Mouse (Mus musculus) neural tube, embryonic 12.5 days (tissue): Measurements from ENCODE around the gene Zfp11. TPM values are rescaled to one million over a fixed set of nuclear protein-coding genes. Genes with fewer than 3 reads are reported as not detected.
"Not testable (repeated sequence)": the region's sequence is repeated elsewhere in the genome, so short reads cannot be mapped to it uniquely, and the experiment has no call there.

ENCODE experiments used
- ATAC-seq: fragments of 200-750 bp; cut with Nextera tagmentation; 2 replicates; pipeline ENCODE4 v1.8.0; 2017; ENCODE audit warnings: low read depth, mild to moderate bottlenecking, moderate TSS enrichment, moderate library complexity; ENCODE audit not compliant: low FRiP score
- H3K27ac ChIP-seq: fragments of 300-500 bp; sonication (generic); 2 replicates; pipeline ENCODE4 v1.5.1; 2016
- H3K27me3 ChIP-seq: fragments of 300-500 bp; sonication (generic); replicated peaks from 2 replicates; pipeline ENCODE4 v1.6.1; 2016; ENCODE audit warnings: mild to moderate bottlenecking
- H3K36me3 ChIP-seq: fragments of 300-500 bp; sonication (generic); 2 replicates; pipeline ENCODE4 v1.6.1; 2016; ENCODE audit warnings: mild to moderate bottlenecking
- H3K4me1 ChIP-seq: fragments of 300-500 bp; sonication (generic); 2 replicates; pipeline ENCODE4 v1.6.1; 2016
- H3K4me2 ChIP-seq: fragments of 300-500 bp; sonication (generic); replicated peaks from 2 replicates; pipeline ENCODE4 v1.6.1; 2016; ENCODE audit warnings: mild to moderate bottlenecking
- H3K4me3 ChIP-seq: fragments of 300-500 bp; sonication (generic); 2 replicates; pipeline ENCODE4 v1.5.1; 2016
- H3K9ac ChIP-seq: fragments of 300-500 bp; sonication (generic); 2 replicates; pipeline ENCODE4 v1.6.1; 2016; ENCODE audit warnings: mild to moderate bottlenecking
- H3K9me3 ChIP-seq: fragments of 300-500 bp; sonication (generic); 2 replicates; pipeline ENCODE4 v1.6.1; 2016; ENCODE audit warnings: mild to moderate bottlenecking
- WGBS: fragments of 180-500 bp; shearing (Covaris S2); methylation state at CpG from one replicate; pipeline ENCODE4 v1.1.7; 2016; 5-methylcytosine and 5-hydroxymethylcytosine counted together
- polyA plus RNA-seq: library from polyadenylated mRNA; unstranded; fragments of >200 nt; fragmentation: Nextera tagmentation; extraction: Ambion mirVana; gene quantifications from 2 replicates; pipeline ENCODE4 v1.2.1, GENCODE M21; 2016

Zfp11 gene
- polyA plus RNA-seq, result 5.7 and 7.5 TPM in 2 replicates

GRCm38 (mm10) chr5:129670036-129670458 is at the start of gene Zfp11:
TSS of gene Zfp11 (minus strand) at chr5:129670099.
- H3K27ac ChIP-seq, result no peak within 1 kb of the TSS
- peak; percentile 65 for ATAC-seq
- H3K4me3 ChIP-seq, result peak within 1 kb of the TSS; percentile 73
- WGBS, result 1% methylated on average over 23 of the region's 23 CpGs
- peaks cover 6% of the 10 kb centered on the region; the same call in 1 of the 2 replicates for H3K9me3 ChIP-seq
- H3K27me3 ChIP-seq, result no peaks in the 10 kb centered on the region
- no peaks in the 10 kb centered on the region for H3K36me3 ChIP-seq
- H3K9ac ChIP-seq, result peak within 1 kb of the TSS; percentile 81
- H3K4me1 ChIP-seq, result peaks cover 12% of the 10 kb centered on the region
- H3K4me2 ChIP-seq, result peak within 1 kb of the TSS; percentile 80

GRCm38 (mm10) chr5:129717016-129717415 is 47.1 kb upstream of the Zfp11 start:
- H3K9ac ChIP-seq, result no peak overlapping the region
- no peaks in the 10 kb centered on the region for H3K27me3 ChIP-seq
- H3K27ac ChIP-seq, result no peak overlapping the region
- no peaks in the 10 kb centered on the region for H3K9me3 ChIP-seq
- H3K4me3 ChIP-seq, result no peak overlapping the region
- no peak overlapping the region for H3K4me2 ChIP-seq
- ATAC-seq, result no peak
- H3K36me3 ChIP-seq, result peaks cover 33% of the 10 kb centered on the region
- peaks cover 6% of the 10 kb centered on the region; the same call in 1 of the 2 replicates for H3K4me1 ChIP-seq
- 87% methylated on average over 9 of the region's 9 CpGs for WGBS

GRCm38 (mm10) chr5:129715326-129715861 is 45.5 kb upstream of the Zfp11 start, which contains the start of gene Mrps17:
TSS of gene Mrps17 (plus strand) at chr5:129715497.
- Histone ChIP-seq H3K9me3 (no peaks in the 10 kb centered on the region), H3K4me1 (peaks cover 6% of the 10 kb centered on the region; the same call in 1 of the 2 replicates), H3K27me3 (no peaks in the 10 kb centered on the region), H3K9ac (peak within 1 kb of the TSS; percentile 72), H3K4me3 (peak within 1 kb of the TSS; percentile 58), H3K36me3 (peaks cover 33% of the 10 kb centered on the region), H3K27ac (no peak within 1 kb of the TSS), H3K4me2 (peak within 1 kb of the TSS; percentile 88)
- under 1% methylated on average over 33 of the region's 33 CpGs for WGBS
- ATAC-seq, result peak; percentile 96

- Histone ChIP-seq H3K4me3 (no peak within 1 kb of the TSS), H3K27ac (no peak within 1 kb of the TSS), H3K36me3 (no peaks in the 10 kb centered on the region), H3K9me3 (no peaks in the 10 kb centered on the region), H3K9ac (no peak within 1 kb of the TSS), H3K27me3 (0 out of 2 replicates have a peak, but pooled peaks cover 3% of the 10 kb centered on the region), H3K4me1 (no peaks in the 10 kb centered on the region), H3K4me2 (no peak within 1 kb of the TSS)
- no peak for ATAC-seq
- 69% methylated on average over 2 of the region's 2 CpGs for WGBS
These were observed 38.5 kb upstream of the Zfp11 start, which contains the start of gene Sept14 for GRCm38 (mm10) chr5:129708412-129708811. TSS of gene Sept14 (minus strand) at chr5:129708512.

- H3K27me3 ChIP-seq, result 0 out of 2 replicates have a peak, but pooled peaks cover 2% of the 10 kb centered on the region
- H3K9me3 ChIP-seq, result no peaks in the 10 kb centered on the region
- no peaks in the 10 kb centered on the region for H3K4me1 ChIP-seq
- H3K4me3 ChIP-seq, result no peak overlapping the region
- no peak overlapping the region for H3K9ac ChIP-seq
- no peaks in the 10 kb centered on the region for H3K36me3 ChIP-seq
- H3K4me2 ChIP-seq, result no peak overlapping the region
- no peak for ATAC-seq
- H3K27ac ChIP-seq, result no peak overlapping the region
These were observed 33.5 kb upstream of the Zfp11 start for GRCm38 (mm10) chr5:129703368-129703767.

- no peaks in the 10 kb centered on the region for H3K36me3 ChIP-seq
- 75% methylated on average over 1 of the region's 1 CpGs for WGBS
- no peaks in the 10 kb centered on the region for H3K9me3 ChIP-seq
- no peak overlapping the region for H3K9ac ChIP-seq
- H3K27me3 ChIP-seq, result no peaks in the 10 kb centered on the region
- H3K4me2 ChIP-seq, result no peak overlapping the region
- H3K27ac ChIP-seq, result no peak overlapping the region
- ATAC-seq, result no peak
- no peaks in the 10 kb centered on the region for H3K4me1 ChIP-seq
- H3K4me3 ChIP-seq, result no peak overlapping the region
These were observed 31.8 kb upstream of the Zfp11 start for GRCm38 (mm10) chr5:129701706-129702105.

- no peak overlapping the region for H3K4me2 ChIP-seq
- no peaks in the 10 kb centered on the region for H3K36me3 ChIP-seq
- no peak overlapping the region for H3K27ac ChIP-seq
- H3K9ac ChIP-seq, result no peak overlapping the region
- WGBS, result 38% methylated on average over 2 of the region's 2 CpGs
- H3K9me3 ChIP-seq, result no peaks in the 10 kb centered on the region
- no peaks in the 10 kb centered on the region for H3K4me1 ChIP-seq
- no peaks in the 10 kb centered on the region for H3K27me3 ChIP-seq
- no peak overlapping the region for H3K4me3 ChIP-seq
- ATAC-seq, result no peak
These were observed 30.6 kb upstream of the Zfp11 start for GRCm38 (mm10) chr5:129700506-129700905.

- Histone ChIP-seq H3K4me2 (no peak overlapping the region), H3K9me3 (no peaks in the 10 kb centered on the region), H3K4me1 (no peaks in the 10 kb centered on the region), H3K27ac (no peak overlapping the region), H3K36me3 (no peaks in the 10 kb centered on the region), H3K27me3 (no peaks in the 10 kb centered on the region), H3K9ac (no peak overlapping the region), H3K4me3 (no peak overlapping the region)
- no peak for ATAC-seq
- 77% methylated on average over 3 of the region's 3 CpGs for WGBS
These were observed 20.6 kb upstream of the Zfp11 start for GRCm38 (mm10) chr5:129690528-129690927.

- 88% methylated on average over 7 of the region's 7 CpGs for WGBS
- no peak for ATAC-seq
- Histone ChIP-seq H3K36me3 (no peaks in the 10 kb centered on the region), H3K4me2 (no peak overlapping the region), H3K4me3 (no peak overlapping the region), H3K27ac (no peak overlapping the region), H3K9ac (no peak overlapping the region), H3K27me3 (no peaks in the 10 kb centered on the region), H3K4me1 (no peaks in the 10 kb centered on the region), H3K9me3 (no peaks in the 10 kb centered on the region)
These were observed 17.7 kb upstream of the Zfp11 start for GRCm38 (mm10) chr5:129687621-129688020.

- not testable (repeated sequence) for H3K9ac ChIP-seq
- WGBS, result 93% methylated on average over 5 of the region's 5 CpGs
These were observed 15.2 kb upstream of the Zfp11 start for GRCm38 (mm10) chr5:129685141-129685540.

GRCm38 (mm10) chr5:129669453-129670035 is 355 bp downstream of the Zfp11 start:
- under 1% methylated on average over 31 of the region's 31 CpGs for WGBS
- peak; percentile 56; the same call in 1 of the 2 replicates for ATAC-seq

More at GRCm38 (mm10) chr5:129685141-129685540, 15.2 kb upstream of the Zfp11 start:
- H3K4me3 ChIP-seq, H3K27ac ChIP-seq, ATAC-seq, H3K9me3 ChIP-seq, H3K36me3 ChIP-seq, H3K4me2 ChIP-seq, H3K4me1 ChIP-seq, H3K27me3 ChIP-seq: not testable (repeated sequence)

GRCm38 (mm10) chr5:129667851-129668250 is 2.0 kb downstream of the Zfp11 start:
- H3K27me3 ChIP-seq, result no peaks in the 10 kb centered on the region
- ATAC-seq, result no peak
- no peak overlapping the region for H3K4me3 ChIP-seq
- 89% methylated on average over 4 of the region's 4 CpGs for WGBS
- H3K36me3 ChIP-seq, result no peaks in the 10 kb centered on the region
- H3K9me3 ChIP-seq, result no peaks in the 10 kb centered on the region
- no peak overlapping the region for H3K9ac ChIP-seq
- H3K27ac ChIP-seq, result no peak overlapping the region
- peaks cover 12% of the 10 kb centered on the region for H3K4me1 ChIP-seq
- H3K4me2 ChIP-seq, result no peak overlapping the region

More at GRCm38 (mm10) chr5:129669453-129670035, 355 bp downstream of the Zfp11 start:
- Histone ChIP-seq H3K4me2 (peak overlapping the region; percentile 80), H3K27me3 (no peaks in the 10 kb centered on the region), H3K4me1 (peaks cover 12% of the 10 kb centered on the region), H3K9me3 (peaks cover 4% of the 10 kb centered on the region; the same call in 1 of the 2 replicates), H3K36me3 (no peaks in the 10 kb centered on the region), H3K27ac (no peak overlapping the region), H3K4me3 (peak overlapping the region; percentile 73), H3K9ac (peak overlapping the region; percentile 81)
